Mouse (Mus musculus): ENCODE measurements around the gene Atp8b5.
A peak's percentile ranks its signal among the peaks of the same experiment; 100 is the strongest.

Atp8b5 gene

DNA sequence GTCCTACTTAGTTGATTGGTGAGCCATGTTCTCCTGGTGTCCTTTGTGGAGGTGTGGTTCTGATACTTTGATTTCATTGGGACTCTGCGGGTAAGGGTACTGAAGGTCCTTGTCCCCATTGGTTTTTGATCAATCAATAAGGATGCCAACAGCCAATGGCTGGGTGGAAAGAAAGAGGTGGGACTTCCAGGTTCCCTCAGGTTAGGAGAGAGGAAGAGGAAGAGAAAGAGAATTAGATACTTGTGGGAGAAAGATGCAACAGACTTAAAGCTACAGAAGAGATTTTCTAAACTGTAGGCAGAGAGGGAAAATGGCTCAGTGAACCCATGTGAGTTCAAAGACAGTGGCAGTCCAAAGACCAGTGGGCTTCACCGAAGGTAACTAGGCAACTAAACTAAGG lies 60.2 kb downstream of the Atp8b5 start:
- DNase-seq: no peak

DNA sequence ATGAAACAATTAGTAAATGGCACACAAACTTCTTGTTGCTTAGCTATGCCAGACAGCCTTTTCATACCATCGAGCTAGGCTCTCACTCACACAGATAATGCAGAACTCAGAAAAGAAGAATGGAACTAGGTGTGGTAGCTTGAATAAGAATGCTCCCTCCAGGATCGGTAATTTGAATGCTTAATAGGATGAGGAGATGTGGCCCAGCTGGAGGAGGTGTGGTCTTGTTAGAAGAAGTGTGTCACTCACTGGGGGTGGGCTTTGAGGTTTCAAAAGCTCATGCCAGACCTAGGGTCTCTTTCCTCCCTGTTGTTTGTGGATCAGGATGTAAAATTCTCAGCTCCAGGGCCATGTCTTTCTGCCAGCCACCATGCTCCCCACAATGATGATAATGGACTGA lies 67.8 kb downstream of the Atp8b5 start:
- DNase-seq: no peak

DNA sequence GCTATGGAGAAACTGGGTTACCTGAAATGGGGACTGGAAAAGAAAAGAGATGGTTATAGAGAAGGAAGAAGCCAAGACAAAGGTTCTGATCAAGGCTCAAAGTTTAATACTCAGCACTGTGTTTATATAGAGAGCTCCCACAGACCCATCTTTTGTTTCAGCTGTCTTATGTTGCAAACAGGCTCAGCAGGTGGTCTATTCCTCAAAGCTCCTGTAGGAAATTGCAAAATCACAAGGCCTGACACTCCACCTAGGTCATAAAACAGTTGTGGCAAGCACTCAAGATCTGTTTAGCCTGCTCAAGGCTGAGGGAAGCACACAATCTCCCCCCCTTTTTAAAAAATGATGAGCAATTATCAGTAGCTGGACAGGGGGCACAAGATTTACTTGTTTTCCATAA lies 69.2 kb downstream of the Atp8b5 start:
- DNase-seq: no peak

DNA sequence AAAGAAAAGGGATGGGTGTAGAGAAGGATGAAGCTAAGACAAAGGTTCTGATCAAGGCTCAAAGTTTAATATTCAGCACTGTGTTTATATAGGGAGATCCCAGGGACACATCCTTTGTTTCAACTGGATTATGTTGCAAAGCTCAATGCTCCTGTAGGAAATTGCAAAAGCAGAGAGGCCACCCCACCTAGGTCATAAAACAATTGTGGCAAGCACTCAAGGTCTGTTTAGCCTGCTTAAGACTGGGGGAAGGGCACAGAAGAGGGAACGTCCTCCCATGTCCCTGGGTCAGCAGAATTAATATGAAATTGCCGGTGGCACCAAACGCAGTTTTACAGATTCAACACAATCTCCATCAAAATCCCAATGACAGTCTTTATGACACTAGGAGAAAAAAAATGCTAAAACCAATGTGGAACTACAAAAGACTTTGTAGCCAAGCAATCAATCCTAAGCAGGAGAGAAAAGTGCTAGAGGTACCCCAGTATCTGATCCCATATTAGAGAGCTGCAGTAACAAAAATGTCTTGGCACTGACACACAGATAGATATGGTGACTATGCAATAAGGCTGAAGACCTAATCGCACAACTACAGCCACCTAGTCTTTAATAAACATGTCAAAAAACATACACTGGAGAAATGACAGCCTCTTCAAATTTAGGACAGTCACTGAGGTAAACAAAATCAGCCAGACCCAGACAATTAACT lies 73.3 kb downstream of the Atp8b5 start:
- DNase-seq: peak; percentile 97

DNA sequence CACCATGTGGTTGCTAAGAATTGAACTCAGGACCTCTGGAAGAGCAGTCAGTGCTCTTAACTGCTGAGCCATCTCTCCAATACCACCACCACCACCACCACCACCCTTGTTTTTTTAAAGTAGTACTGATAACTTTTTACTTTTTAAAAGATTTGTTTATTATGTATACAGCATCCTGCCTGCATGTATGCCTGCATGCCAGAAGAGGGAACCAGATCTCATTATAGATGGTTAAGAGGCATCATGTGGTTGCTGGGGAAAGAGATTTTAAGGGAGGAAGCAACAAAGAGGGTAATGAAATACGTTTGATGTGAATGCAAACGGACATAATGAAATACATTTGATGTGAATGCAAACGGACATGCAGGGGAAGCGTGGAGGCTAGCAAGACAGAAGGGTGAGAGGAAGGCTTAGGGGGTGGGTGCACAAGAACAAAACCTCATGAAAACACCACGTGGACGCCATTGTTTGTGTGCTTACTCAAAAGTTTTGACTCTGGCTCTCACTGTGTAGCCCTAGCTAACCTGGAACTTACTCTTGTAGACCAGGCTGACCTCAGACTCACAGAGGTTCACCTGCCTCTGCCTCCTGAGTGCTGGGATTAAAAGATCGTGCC lies 74.4 kb downstream of the Atp8b5 start:
- DNase-seq: no peak

DNA sequence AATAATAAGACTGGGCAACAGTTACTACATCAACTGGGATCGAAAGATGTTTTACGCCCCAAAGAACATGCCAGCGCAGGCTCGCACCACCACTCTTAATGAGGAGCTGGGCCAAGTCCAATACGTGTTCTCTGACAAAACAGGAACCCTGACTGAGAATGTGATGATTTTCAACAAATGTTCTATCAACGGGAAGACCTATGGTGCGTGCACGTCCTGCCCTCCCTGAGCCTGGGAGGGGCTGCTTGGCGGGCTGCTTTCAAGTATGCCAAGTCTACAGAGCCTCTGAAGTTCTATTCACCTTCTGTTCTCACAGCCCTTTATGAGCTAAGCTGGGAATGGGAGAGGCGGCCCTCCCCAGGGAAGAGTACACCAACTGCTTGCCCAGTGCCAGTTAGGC lies 75.5 kb downstream of the Atp8b5 start:
- peak; percentile 82 for DNase-seq

DNA sequence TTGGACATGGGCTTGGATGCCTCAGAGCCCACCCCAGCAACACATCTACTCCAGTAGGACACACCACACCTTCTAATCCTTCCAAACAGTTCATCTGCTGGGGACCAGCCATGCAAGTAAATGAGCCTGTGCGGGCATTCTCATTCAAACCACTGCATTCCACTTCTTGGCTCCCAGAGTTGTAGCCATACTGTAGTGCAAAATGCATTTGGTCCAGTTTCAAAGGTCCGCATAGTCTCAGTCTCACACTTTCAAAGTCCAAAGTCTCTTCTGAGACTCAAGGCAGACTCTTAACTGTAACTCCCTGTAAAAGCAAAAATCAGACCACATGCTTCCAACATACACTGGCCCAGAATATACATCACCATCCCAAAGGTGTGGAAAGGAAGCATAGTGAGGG lies 78.0 kb downstream of the Atp8b5 start:
- peak; percentile 61 for DNase-seq

DNA sequence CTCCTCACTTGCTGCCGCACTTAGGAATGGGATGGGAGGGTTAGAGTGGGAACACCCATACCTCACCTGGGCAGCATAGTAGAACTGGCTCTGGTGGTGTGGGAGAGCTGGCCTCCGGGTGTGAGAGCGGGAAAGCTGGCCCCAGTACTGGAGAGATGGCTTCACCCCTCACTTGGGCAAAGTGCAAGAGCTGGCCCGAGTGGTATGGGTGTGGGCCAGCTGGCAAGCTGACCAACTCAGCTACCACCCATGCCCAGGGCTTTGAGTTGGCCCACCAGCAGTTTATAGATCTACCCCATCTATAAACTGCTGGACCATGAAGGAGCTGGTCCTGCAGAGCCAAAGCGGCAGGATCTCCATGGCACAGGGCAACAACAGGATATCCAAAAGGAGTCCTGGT lies 82.2 kb downstream of the Atp8b5 start:
- no peak for DNase-seq

DNA sequence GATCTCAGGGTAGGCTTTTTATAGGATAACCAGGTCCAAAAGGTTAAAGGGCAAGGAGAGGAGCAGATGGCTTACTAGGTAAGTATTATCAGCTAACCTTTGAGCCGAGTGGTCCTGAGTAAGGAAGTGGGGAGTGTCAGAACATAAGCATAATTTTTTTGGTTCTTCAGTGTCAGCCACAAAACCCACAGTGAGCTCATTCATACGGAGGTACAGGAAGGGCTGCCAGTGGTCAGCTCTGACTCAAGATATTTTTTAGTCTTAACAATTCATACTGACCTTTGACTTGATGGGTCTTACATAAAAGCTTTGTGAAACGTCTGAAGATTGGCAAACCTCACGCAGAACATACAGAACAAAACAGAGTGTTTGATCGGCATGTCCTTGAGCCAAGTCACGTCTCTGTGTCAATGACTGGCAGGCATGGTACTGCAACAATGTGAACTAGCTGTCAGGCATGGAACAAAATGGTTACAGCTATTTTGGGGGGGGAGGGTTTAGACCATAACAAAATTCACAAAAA lies 83.1 kb downstream of the Atp8b5 start:
- DNase-seq: no peak

DNA sequence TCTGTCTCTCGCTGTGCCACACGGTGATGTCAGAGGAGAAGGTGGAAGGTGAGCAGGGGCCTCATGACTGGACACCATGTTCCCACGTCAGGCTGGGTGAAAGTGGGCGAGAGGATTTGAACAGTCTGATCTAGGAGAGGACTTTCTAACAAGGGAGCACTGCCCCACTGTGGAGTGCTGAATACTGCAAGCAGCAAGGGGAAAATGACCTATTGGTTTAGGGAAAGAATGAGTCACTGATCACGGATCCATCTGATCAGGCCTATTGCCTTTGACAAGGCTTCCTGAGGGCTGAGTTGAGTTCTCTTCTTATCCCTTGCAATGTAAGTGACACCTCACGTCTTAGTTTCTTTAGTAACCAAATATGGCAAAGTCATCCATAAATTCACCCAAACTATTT lies 86.7 kb downstream of the Atp8b5 start:
- DNase-seq: no peak

DNA sequence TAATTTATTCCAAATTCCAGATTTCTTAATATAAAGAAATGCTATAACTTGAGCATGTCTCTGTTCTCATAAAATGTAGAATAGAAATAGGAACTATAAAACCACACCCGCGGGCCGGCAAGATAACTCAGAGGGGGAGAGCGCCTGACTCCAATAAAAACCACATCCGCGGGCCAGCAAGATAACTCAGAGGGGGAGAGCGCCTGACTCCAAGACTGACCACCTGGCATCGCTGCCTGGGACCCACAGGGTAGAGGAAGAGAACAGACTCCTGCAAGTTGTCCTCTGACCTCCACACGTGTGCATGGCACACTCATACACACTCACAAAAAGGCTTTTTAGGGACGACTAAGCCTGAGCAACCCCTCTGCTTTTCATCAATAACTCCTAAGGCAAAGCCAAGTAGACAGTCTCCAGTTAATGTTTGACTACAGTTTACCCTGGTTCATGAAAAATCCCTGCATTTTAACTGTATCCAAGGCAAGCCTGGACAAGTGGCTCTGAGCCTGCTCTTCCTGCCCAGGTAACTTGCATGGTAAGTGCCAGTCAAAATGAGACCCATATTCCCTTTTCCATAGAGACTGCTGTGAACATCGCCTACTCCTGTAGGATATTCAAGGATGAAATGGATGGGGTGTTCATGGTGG lies 98.1 kb downstream of the Atp8b5 start:
- DNase-seq: no peak

DNA sequence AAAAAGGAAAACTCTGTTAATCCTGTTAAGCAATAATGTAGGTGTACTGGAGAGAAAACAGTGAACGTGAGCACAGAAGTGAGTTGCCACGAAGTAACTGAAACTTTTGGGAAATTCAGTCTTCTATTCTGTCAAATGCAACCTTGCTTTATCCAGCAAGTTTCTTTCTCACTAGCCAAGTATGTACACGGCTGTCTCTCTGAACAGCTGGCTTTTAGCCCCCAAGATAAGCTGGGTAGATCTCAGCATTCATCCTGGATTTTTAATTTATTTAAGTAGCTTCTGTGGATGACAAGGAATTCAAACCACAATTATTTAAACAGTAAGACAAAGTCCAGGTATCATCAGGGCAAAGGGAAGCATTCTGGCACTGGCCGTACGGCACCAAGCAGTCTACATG lies 100.3 kb downstream of the Atp8b5 start:
- no peak for DNase-seq

DNA sequence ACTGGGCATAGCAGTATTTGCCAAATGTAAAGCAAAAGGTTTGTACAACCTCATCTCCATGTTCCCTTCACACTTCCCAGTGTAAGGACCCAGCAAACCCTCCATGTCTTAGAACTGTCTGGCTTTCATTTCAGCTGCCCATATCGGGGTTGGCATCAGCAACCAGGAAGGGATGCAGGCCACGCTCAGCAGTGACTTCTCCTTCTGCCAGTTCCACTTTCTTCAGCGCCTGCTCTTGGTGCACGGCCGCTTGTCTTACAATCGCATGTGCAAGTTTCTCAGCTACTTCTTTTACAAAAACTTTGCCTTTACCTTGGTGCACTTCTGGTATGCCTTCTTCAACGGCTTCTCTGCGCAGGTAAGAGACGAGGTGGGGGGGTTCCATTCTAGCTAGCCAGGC lies 100.8 kb downstream of the Atp8b5 start:
- peak; percentile 75 for DNase-seq

DNA sequence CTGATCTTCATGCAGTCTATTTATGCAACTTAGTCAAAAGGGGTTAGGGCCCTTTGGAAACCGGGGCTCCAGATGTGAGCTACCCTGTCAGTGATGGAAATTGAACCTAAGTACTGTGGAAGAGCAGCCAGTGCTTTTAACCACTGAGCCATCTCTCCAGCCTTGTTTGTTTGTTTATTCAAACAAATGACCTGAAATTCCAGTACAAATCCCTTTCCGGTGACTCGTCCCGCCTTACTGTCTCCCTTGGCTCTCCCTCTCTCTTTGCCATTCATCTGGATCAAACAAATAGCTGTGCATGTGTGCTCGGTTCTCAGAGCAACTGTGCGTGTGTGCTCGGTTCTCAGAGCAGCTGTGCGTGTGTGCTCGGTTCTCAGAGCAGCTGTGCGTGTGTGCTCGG lies 104.4 kb downstream of the Atp8b5 start:
- DNase-seq: no peak

DNA sequence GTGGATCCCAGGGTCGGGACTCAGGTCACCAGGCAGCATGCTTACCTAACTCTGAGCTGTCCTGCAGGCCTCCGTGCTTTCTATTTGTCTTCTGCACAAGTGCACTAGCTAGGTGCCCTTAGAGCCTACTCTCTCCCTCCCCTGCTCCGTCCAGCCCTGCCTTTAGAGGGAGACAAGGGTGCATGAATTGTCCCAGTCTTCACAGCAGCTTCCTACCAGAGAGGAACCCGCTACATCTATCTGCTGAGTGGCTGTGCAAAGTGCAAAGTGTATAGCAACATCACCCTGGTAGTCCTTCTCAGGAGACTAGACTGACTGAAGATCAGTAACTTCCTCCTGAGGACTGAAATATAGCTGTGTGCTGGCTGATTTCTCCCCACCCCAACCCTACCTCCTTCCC lies 105.2 kb downstream of the Atp8b5 start:
- peak; percentile 90 for DNase-seq

DNA sequence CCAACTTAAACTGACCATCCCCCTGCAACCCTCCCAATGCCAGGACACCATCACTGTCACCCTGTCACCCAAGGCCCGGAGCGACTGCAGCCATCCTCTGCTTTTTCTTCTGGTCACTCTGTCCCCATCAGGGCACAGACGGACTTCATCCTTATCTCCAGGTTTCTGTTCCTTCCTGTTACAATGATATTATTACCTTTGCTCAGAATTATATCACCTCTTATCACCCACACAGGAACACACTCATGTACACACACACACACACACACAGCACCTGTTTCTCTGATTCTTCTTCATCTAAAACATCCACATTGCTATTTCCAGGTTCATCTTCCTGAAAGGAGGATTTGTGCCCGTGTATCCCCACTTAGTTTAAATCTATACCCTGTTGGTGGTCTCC lies 107.3 kb downstream of the Atp8b5 start:
- DNase-seq: no peak

DNA sequence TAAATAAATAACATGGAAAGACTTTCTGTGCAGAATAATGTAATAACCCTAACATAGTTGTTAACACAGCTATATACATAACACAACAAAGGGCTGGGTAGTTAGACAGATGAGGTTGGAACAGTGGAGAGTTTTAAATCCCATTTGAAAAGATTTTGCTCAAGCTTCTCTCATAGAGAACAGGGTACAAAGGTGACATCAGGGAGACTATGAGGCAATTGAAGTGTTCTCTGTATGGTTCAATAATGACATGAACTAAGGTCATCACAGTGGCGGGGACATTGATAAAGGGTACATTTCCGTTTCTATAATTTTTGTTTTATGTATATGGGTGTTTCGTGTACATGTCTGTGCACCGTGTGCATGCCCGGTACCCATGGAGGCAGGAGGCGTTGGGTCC lies 112.6 kb downstream of the Atp8b5 start:
- DNase-seq: no peak

DNA sequence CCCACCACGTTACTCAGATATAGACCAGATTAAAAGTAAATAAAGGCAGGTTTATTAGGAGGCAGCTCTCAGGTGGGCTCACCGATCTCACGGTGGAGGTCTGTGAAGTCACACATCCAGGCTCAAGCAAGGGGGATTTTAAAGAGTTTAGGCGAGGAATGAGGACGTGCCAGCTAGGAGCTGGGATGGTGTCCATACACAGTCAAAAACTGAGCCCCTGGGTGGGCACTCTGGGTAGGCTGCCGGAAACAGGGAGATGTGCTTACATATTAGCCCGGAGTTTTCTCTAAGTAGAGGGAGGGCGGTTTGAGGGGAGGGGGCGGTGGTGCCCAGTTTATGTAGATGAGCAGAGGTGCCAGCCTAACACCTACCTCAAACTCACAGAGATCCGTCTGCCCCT lies 114.0 kb downstream of the Atp8b5 start:
- peak; percentile 91 for DNase-seq

DNA sequence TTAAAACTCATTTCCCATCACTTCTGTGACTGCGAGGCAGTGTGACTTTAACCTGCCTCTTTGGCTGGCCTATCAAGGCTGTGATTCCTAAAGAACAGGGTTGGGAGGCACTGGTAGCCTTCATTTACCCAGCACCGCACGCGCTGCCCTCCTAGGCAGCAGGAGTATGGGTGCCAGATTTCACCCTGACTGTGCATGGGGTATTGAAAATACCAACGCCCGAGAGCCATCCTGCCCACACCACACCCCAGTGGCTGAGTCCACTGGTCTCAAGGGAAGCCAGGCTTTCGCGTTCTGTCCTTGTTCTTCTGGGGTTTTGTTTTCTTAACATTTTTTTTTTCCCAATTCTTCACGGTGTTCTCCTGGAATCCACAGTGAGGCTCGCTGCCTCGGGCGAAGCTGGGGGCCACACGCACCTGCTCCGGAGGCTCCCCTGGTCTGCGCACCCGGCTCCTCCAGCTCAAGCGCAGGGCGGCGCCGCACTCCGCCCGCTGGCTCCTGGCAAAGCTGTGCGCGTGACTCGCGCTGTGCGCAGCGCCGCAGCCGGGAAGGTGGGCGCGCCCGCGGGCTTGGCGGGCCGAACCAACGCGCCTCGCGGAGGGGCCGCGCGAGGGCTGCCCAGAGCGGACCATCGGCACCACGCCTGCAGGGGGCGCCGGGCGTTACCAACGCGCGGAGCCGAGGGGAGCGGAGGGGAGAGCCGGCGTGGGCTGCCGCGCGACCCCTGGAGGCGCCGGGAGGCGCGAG lies 114.6 kb downstream of the Atp8b5 start, which contains the start of gene Rusc2:
Rusc2 (plus strand) TSS at position 572 of the 747 bp plus-strand sequence.
- DNase-seq: peak; percentile 99

DNA sequence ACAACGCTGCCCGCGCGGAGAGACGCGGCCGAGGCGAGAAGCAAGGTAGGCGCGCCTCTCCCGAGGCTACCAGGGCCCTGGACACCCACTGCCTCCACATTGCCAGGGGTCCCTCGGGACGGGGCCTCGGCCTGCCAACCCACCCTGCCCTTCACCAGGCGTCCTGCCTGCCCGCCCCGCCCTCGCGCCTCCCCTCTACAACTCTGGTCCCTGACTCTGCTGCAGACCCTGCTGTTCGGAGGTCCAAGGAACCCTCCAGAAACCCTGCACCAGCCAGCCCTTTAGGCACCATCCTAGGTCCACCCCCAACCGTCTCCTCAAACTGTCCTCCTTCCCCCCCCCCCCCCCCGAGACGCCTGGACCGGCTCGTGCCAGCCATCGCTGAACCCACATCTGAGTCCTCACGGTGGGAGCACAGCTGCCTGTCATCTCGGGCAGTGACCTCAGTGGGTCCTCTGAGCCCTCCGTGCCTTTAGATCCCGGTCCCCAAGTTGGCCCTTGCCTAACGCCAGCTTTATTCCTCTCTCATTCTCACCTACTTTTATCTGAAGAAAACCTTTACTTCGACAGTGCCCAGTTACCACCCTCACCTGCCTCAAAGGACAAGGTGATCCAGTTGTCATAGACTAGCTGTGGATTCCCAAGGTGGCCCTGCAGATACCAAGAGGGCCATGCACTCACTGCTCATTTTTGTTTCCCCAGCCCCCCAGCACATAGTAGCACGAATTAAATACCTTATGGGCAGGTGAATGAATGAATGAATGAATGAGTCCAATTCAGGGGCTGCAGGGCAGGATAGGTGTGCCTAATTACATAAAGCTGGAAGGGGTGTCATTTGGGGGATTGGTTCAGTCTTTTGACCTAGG lies 115.4 kb downstream of the Atp8b5 start:
- DNase-seq: peak; percentile 93

DNA sequence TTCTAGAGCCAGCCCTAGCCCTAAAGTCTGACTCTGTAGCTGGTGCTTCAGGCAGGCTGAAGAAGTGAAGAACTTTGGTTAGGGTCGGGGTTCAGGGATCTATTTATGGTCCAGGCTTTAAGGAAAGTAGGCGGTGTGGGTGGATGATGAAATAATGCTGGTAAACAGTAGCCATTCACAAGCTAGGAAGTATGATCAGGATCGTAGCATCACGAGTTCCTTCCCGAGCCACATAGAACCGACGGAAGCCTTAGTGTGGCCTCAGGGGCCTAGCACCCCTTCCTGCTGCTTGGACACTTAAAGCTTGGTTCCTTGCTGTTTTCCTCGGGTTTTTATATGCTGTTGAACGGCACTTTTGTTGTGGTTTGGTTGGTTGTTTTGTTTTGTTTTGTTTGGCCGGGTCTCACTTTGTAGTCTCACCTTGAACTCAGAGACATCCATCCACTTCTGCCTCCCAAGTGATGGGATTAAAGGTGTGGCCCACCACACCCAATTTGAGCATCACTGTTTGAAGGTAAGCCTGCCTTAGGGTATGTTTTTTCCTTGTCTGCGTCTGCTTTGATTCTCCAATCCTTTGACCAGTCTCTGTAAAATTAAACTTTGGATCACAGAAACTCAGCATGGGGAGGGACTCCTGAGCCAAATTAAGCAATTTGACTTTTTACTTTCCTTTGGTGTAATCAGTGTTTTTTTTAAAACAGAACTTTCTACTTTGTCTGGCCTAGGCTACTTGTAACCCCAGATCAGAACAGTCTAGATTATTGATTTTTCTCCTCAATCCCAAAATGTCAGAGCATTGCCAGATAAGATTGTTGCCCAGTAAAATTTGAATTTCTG lies 116.5 kb downstream of the Atp8b5 start:
- DNase-seq: peak; percentile 96

Measured in heart, adult 11 months (tissue).